Mouse (Mus musculus) CH12F3 (cell line): ENCODE data around the gene Vmn1r20.
"Not testable (repeated sequence)": the region's sequence is repeated elsewhere in the genome, so short reads cannot be mapped to it uniquely, and the experiment has no call there.

Experiments used
- in situ Hi-C: fragments of 300-500 bp; cut with MboI; formaldehyde crosslinking; loops from 2 replicates; pipeline ENCODE4 v1.14.3; 2020; ENCODE audit warnings: low sequenced_read_pairs

Gene Vmn1r20

DNA sequence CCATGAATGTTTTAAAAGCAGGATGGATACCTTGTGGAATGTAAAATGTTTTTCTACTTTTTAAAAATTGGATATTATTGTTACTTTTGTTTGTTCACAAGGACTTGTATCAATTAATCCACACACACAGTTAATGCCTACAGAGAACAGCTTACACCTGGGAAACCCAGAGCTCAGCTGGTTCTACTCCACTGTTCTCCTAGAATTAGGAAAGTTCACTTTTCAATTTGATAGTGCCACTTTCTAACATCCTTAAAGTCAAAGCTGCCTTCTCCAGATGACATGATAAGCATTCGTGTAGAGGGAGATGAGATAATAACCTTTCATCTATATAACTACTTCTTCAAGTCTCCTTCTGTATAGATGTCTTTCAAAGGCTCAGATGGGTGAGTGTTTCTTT lies at the start of gene Vmn1r20:
TSS of gene Vmn1r20 (plus strand) at position 301 of the 400 bp plus-strand sequence.
- in situ Hi-C loops = no loop called here

DNA sequence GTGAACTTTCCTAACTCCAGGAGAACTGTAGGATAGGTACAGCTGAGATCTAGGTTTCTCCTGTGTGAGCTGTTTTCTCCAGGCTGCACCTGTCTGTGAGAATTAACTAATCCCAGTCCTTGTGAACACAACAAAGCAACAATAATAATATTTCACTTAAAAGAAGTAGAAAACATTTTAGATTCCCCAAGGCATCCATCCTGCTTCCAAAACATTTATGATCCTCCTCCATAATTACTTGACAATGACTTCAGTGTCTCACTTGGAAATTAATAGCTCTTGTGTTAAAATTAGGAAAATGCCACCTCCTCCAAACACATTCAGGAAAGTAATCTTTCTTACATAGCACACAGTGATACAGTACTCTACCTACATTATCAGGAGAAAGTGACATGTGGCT lies 33.0 kb upstream of the Vmn1r20 start, which contains the start of gene Vmn1r18:
TSS of gene Vmn1r18 (minus strand) at position 101 of the 400 bp plus-strand sequence.
- in situ Hi-C loops = no loop called here

DNA sequence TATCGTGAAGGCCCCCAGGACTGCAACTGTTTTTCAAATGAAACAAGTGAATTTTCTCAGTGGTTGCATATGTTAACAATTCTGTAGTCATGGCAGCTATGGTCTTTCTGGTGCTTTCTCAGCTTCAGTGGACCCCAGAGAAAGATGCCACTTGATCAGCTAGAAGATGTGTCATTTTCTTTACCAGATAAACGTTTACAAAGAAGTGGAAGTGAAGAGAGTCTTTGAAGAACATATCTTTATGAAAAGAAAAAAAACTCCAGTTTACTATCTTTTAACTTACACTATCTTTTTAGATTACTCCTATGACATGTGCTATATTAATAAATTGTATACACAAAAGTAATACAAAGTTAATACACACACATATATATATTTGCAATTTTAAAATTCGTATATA lies 25.2 kb upstream of the Vmn1r20 start, which contains the start of gene Vmn1r19:
TSS of gene Vmn1r19 (plus strand) at position 301 of the 400 bp plus-strand sequence.
- in situ Hi-C loops = not testable (repeated sequence)

GRCm38 (mm10) chr6:57431196-57431595 lies 2.5 kb downstream of the Vmn1r20 start:
- in situ Hi-C loops = no loop called here

DNA sequence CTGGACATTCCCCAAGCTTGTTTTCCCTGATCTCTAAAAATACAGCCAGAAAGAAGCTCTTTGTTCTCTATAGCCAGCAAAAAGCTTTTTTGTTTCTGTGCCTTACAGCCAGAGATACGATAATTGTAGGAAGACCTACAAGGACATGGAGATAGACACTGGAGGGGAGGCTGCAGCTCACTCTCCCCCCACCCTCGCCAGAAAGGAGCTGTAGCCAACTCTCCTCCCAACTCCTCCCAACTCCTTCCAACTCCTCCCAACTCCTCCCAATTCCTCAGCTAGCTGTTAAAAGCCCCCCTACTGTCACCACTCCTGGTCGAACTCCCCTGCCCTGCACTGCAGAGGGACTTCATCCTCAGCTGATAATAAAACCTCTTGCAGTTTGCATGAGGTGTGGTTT lies 39.4 kb downstream of the Vmn1r20 start:
- in situ Hi-C loops = not testable (repeated sequence)
